Mouse (Mus musculus): ENCODE measurements around the gene Arfgef2. TPM values are rescaled to one million over a fixed set of nuclear protein-coding genes. Genes with fewer than 3 reads are reported as not detected.

Arfgef2 gene
- total and polyA plus RNA-seq, 2 experiments from 2014 or later: 3.4 to 27.8 TPM

- Histone ChIP-seq H3K27ac (ENCODE audit: low read depth, low read length) (no peak overlapping the region), H3K36me3 (ENCODE audit: insufficient read depth, low read length) (no peaks in the 10 kb centered on the region), H3K4me2 (ENCODE audit: low read depth, low read length, poor library complexity, severe bottlenecking) (no peak overlapping the region), H3K27me3 (ENCODE audit: insufficient read depth, low read length) (no peaks in the 10 kb centered on the region), H3K4me3 (ENCODE audit: low read depth, low read length) (no peak overlapping the region), H3K9me3 (ENCODE audit: low read length) (no peaks in the 10 kb centered on the region), H3K9ac (replicated peaks; ENCODE audit: low read length, poor library complexity, severe bottlenecking) (no peak overlapping the region), H3K4me1 (ENCODE audit: insufficient read depth, low read length) (no peaks in the 10 kb centered on the region)
- TF ChIP-seq CTCF (IDR thresholded peaks at IDR 0.05): no peak
- 91% methylated on average over 10 of the region's 10 CpGs for WGBS
- ATAC-seq (ENCODE audit: low FRiP score) (no peak), DNase-seq (ENCODE audit: low spot score) (peak; percentile 10)
Observed at GRCm38 (mm10) chr2:166774275-166774674, 31.1 kb upstream of the Arfgef2 start.

GRCm38 (mm10) chr2:166775357-166775893, 30.0 kb upstream of the Arfgef2 start:
- ATAC-seq (ENCODE audit: low FRiP score) (no peak), DNase-seq (ENCODE audit: low spot score) (no peak)
- Histone ChIP-seq H3K36me3 (ENCODE audit: insufficient read depth, low read length) (no peaks in the 10 kb centered on the region), H3K4me3 (ENCODE audit: low read depth, low read length) (no peak overlapping the region), H3K27me3 (ENCODE audit: insufficient read depth, low read length) (no peaks in the 10 kb centered on the region), H3K9ac (replicated peaks; ENCODE audit: low read length, poor library complexity, severe bottlenecking) (no peak overlapping the region), H3K9me3 (ENCODE audit: low read length) (no peaks in the 10 kb centered on the region), H3K27ac (ENCODE audit: low read depth, low read length) (no peak overlapping the region), H3K4me1 (ENCODE audit: insufficient read depth, low read length) (no peaks in the 10 kb centered on the region), H3K4me2 (ENCODE audit: low read depth, low read length, poor library complexity, severe bottlenecking) (no peak overlapping the region)
- 0 out of 2 replicates have a peak, but pooled peaks have one; percentile 1 for TF ChIP-seq CTCF (IDR thresholded peaks at IDR 0.05)
- WGBS: 58% methylated on average over 11 of the region's 11 CpGs

- H3K4me1 ChIP-seq (ENCODE audit: insufficient read depth, low read length): no peaks in the 10 kb centered on the region
- no peak overlapping the region for H3K4me2 ChIP-seq (ENCODE audit: low read depth, low read length, poor library complexity, severe bottlenecking)
- DNase-seq (ENCODE audit: low spot score) (peak; percentile 27), ATAC-seq (ENCODE audit: low FRiP score) (no peak)
- H3K27ac ChIP-seq (ENCODE audit: low read depth, low read length): no peak overlapping the region
- no peaks in the 10 kb centered on the region for H3K9me3 ChIP-seq (ENCODE audit: low read length)
- no peak overlapping the region for H3K9ac ChIP-seq (replicated peaks; ENCODE audit: low read length, poor library complexity, severe bottlenecking)
- no peaks in the 10 kb centered on the region for H3K36me3 ChIP-seq (ENCODE audit: insufficient read depth, low read length)
- H3K27me3 ChIP-seq (ENCODE audit: insufficient read depth, low read length): no peaks in the 10 kb centered on the region
- TF ChIP-seq CTCF (IDR thresholded peaks at IDR 0.05): peak; percentile 49
- no peak overlapping the region for H3K4me3 ChIP-seq (ENCODE audit: low read depth, low read length)
- 56% methylated on average over 1 of the region's 2 CpGs for WGBS
Observed at GRCm38 (mm10) chr2:166776272-166776671, 29.1 kb upstream of the Arfgef2 start.

GRCm38 (mm10) chr2:166779956-166780355, 25.4 kb upstream of the Arfgef2 start:
- no peaks in the 10 kb centered on the region for H3K4me1 ChIP-seq (ENCODE audit: insufficient read depth, low read length)
- no peak for TF ChIP-seq CTCF (IDR thresholded peaks at IDR 0.05)
- H3K27me3 ChIP-seq (ENCODE audit: insufficient read depth, low read length): no peaks in the 10 kb centered on the region
- no peaks in the 10 kb centered on the region for H3K9me3 ChIP-seq (ENCODE audit: low read length)
- no peaks in the 10 kb centered on the region for H3K36me3 ChIP-seq (ENCODE audit: insufficient read depth, low read length)
- H3K27ac ChIP-seq (ENCODE audit: low read depth, low read length): no peak overlapping the region
- ATAC-seq (ENCODE audit: low FRiP score) (no peak), DNase-seq (ENCODE audit: low spot score) (no peak)
- H3K4me3 ChIP-seq (ENCODE audit: low read depth, low read length): no peak overlapping the region
- 68% methylated on average over 8 of the region's 8 CpGs for WGBS
- H3K9ac ChIP-seq (replicated peaks; ENCODE audit: low read length, poor library complexity, severe bottlenecking): no peak overlapping the region
- no peak overlapping the region for H3K4me2 ChIP-seq (ENCODE audit: low read depth, low read length, poor library complexity, severe bottlenecking)

GRCm38 (mm10) chr2:166780980-166781578, 24.3 kb upstream of the Arfgef2 start:
- Histone ChIP-seq H3K27me3 (ENCODE audit: insufficient read depth, low read length) (no peaks in the 10 kb centered on the region), H3K9ac (replicated peaks; ENCODE audit: low read length, poor library complexity, severe bottlenecking) (no peak overlapping the region), H3K4me3 (ENCODE audit: low read depth, low read length) (no peak overlapping the region), H3K36me3 (ENCODE audit: insufficient read depth, low read length) (no peaks in the 10 kb centered on the region), H3K27ac (ENCODE audit: low read depth, low read length) (no peak overlapping the region), H3K9me3 (ENCODE audit: low read length) (no peaks in the 10 kb centered on the region), H3K4me1 (ENCODE audit: insufficient read depth, low read length) (no peaks in the 10 kb centered on the region), H3K4me2 (ENCODE audit: low read depth, low read length, poor library complexity, severe bottlenecking) (no peak overlapping the region)
- TF ChIP-seq CTCF (IDR thresholded peaks at IDR 0.05): peak; percentile 100
- 0 out of 2 replicates have a peak, but pooled peaks have one; percentile 20 for ATAC-seq (ENCODE audit: low FRiP score)
- 14% methylated on average over 9 of the region's 9 CpGs for WGBS
- peak; percentile 81 for DNase-seq (ENCODE audit: low spot score)

GRCm38 (mm10) chr2:166784376-166784775, 21.0 kb upstream of the Arfgef2 start:
- DNase-seq (ENCODE audit: low spot score): peak; percentile 59
- no peak for ATAC-seq (ENCODE audit: low FRiP score)
- H3K27me3 ChIP-seq (ENCODE audit: insufficient read depth, low read length): no peaks in the 10 kb centered on the region
- TF ChIP-seq CTCF (IDR thresholded peaks at IDR 0.05): peak; percentile 62
- no peaks in the 10 kb centered on the region; the same call in 1 of the 2 replicates for H3K4me1 ChIP-seq (ENCODE audit: insufficient read depth, low read length)
- no peak overlapping the region for H3K9ac ChIP-seq (replicated peaks; ENCODE audit: low read length, poor library complexity, severe bottlenecking)
- H3K4me2 ChIP-seq (ENCODE audit: low read depth, low read length, poor library complexity, severe bottlenecking): no peak overlapping the region
- H3K36me3 ChIP-seq (ENCODE audit: insufficient read depth, low read length): no peaks in the 10 kb centered on the region
- no peak overlapping the region for H3K27ac ChIP-seq (ENCODE audit: low read depth, low read length)
- 79% methylated on average over 6 of the region's 6 CpGs for WGBS
- no peak overlapping the region for H3K4me3 ChIP-seq (ENCODE audit: low read depth, low read length)
- no peaks in the 10 kb centered on the region for H3K9me3 ChIP-seq (ENCODE audit: low read length)

All from midbrain, postnatal 0 days (tissue).